ENCODE assay signal across 8 mouse cellular contexts in the genomic region with DNA sequence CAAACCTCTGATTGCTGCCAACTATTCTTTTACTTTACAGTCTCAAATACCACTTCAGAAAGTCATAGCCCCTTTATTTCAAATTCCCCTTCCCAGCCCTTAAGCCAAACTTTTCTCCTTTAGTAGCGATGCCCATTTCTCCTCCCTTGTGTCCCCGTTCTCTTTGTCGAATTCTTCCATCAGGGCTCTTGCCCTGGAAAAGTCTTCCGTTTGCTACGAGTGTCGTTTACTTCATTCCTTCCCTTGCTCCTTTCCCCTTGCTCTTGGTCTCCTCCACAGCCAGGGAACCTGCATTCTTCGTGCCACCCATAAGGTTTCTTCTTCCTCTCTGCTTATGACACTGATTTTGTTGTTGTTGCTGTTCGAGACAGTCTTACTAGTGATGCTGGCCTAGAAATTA. TPM values are rescaled to one million over a fixed set of nuclear protein-coding genes. Genes with fewer than 3 reads are reported as not detected.
DNase-seq lines count a peak whose midpoint lies in the region; ATAC-seq and TF ChIP-seq lines count a peak whose summit lies in the region.

No protein-coding gene starts in this region.

- TF ChIP-seq CTCF in G1E (IDR thresholded peaks at IDR 0.05; ENCODE audit: low read depth, low read length), result no peak
- no peak for TF ChIP-seq CTCF in heart, postnatal 0 days (IDR thresholded peaks at IDR 0.05; ENCODE audit: low read depth)

- H3K27ac ChIP-seq in heart, embryonic 15.5 days, result peak overlapping the region; percentile 91
- peak overlapping the region; percentile 91 for H3K27ac ChIP-seq in heart, postnatal 0 days (ENCODE audit: low read depth)
- peak overlapping the region; percentile 88; the same call in 1 of the 2 replicates for H3K27ac ChIP-seq in midbrain, embryonic 12.5 days (replicated peaks)

- peak overlapping the region; percentile 96 for H3K9ac ChIP-seq in heart, embryonic 15.5 days
- peak overlapping the region; percentile 94 for H3K9ac ChIP-seq in heart, postnatal 0 days (replicated peaks; ENCODE audit: low read depth, low read length)
- H3K9ac ChIP-seq in midbrain, embryonic 12.5 days (replicated peaks), result peak overlapping the region; percentile 90

- 4% methylated on average over 8 of the region's 8 CpGs for WGBS in heart, embryonic 15.5 days
- WGBS in heart, postnatal 0 days, result 2% methylated on average over 8 of the region's 8 CpGs
- 10% methylated on average over 8 of the region's 8 CpGs for WGBS in midbrain, embryonic 12.5 days

- H3K4me1 ChIP-seq in heart, embryonic 15.5 days (replicated peaks), result peaks cover 41% of the 10 kb centered on the region
- peaks cover 46% of the 10 kb centered on the region for H3K4me1 ChIP-seq in G1E (ENCODE audit: insufficient read depth, low read depth, low read length)
- H3K4me1 ChIP-seq in heart, postnatal 0 days (ENCODE audit: control insufficient read depth, insufficient read depth), result peaks cover 25% of the 10 kb centered on the region
- H3K4me1 ChIP-seq in midbrain, embryonic 12.5 days, result peaks cover 37% of the 10 kb centered on the region

- TF ChIP-seq EP300 in heart, postnatal 0 days (IDR thresholded peaks at IDR 0.05; ENCODE audit: low read depth), result no peak

- peak overlapping the region; percentile 89 for H3K4me3 ChIP-seq in heart, embryonic 15.5 days
- H3K4me3 ChIP-seq in G1E (ENCODE audit: low read depth, low read length), result peak overlapping the region; percentile 93
- peak overlapping the region; percentile 95 for H3K4me3 ChIP-seq in heart, postnatal 0 days (ENCODE audit: low read depth, low read length)
- H3K4me3 ChIP-seq in midbrain, embryonic 12.5 days, result peak overlapping the region; percentile 77

- no peaks in the 10 kb centered on the region for H3K9me3 ChIP-seq in heart, embryonic 15.5 days (replicated peaks)
- no peaks in the 10 kb centered on the region for H3K9me3 ChIP-seq in G1E (replicated peaks)
- H3K9me3 ChIP-seq in heart, postnatal 0 days (replicated peaks; ENCODE audit: control insufficient read depth, low read length), result no peaks in the 10 kb centered on the region
- no peaks in the 10 kb centered on the region for H3K9me3 ChIP-seq in midbrain, embryonic 12.5 days

- H3K4me2 ChIP-seq in heart, embryonic 15.5 days, result peak overlapping the region; percentile 75
- peak overlapping the region; percentile 72 for H3K4me2 ChIP-seq in heart, postnatal 0 days (ENCODE audit: low read depth, low read length)
- H3K4me2 ChIP-seq in midbrain, embryonic 12.5 days (replicated peaks), result peak overlapping the region; percentile 97

- H3K36me3 ChIP-seq in heart, embryonic 15.5 days, result peaks cover 31% of the 10 kb centered on the region
- peaks cover 64% of the 10 kb centered on the region for H3K36me3 ChIP-seq in G1E (replicated peaks)
- peaks cover 39% of the 10 kb centered on the region for H3K36me3 ChIP-seq in heart, postnatal 0 days (replicated peaks; ENCODE audit: control insufficient read depth, insufficient read depth, low read length)
- H3K36me3 ChIP-seq in midbrain, embryonic 12.5 days, result peaks cover 39% of the 10 kb centered on the region

- ATAC-seq in heart, embryonic 15.5 days (replicated peaks; ENCODE audit: insufficient number of reproducible peaks, insufficient read depth, low FRiP score, low read depth), result no peak
- no peak for ATAC-seq in G1E (ENCODE audit: extremely low read depth, insufficient number of reproducible peaks, low FRiP score, poor library complexity, severe bottlenecking)
- ATAC-seq in heart, postnatal 0 days (ENCODE audit: insufficient read depth, low read depth), result no peak
- ATAC-seq in midbrain, embryonic 12.5 days (ENCODE audit: low FRiP score, low read depth), result no peak

- DNase-seq in heart, adult 11 months, result no peak
- no peak for DNase-seq in G1E (ENCODE audit: low spot score)
- no peak for DNase-seq in heart, postnatal 0 days (ENCODE audit: low spot score)
- no peak for DNase-seq in yolk sac, embryonic 10.5 days (ENCODE audit: low spot score)
- no peak for DNase-seq in urinary bladder, postnatal 14 days (ENCODE audit: low spot score)
- no peak for DNase-seq in thymus, postnatal 14 days

- no peaks in the 10 kb centered on the region for H3K27me3 ChIP-seq in heart, embryonic 15.5 days
- no peaks in the 10 kb centered on the region for H3K27me3 ChIP-seq in G1E (ENCODE audit: insufficient read depth, low read length)
- no peaks in the 10 kb centered on the region for H3K27me3 ChIP-seq in heart, postnatal 0 days (ENCODE audit: control insufficient read depth, insufficient read depth, low read length)
- H3K27me3 ChIP-seq in midbrain, embryonic 12.5 days, result no peaks in the 10 kb centered on the region

RNA-seq across cellular contexts. Expression of a gene that starts 0.7 kb away (rescaled TPM):
- 34.1 and 38.4 TPM in 2 replicates for polyA plus RNA-seq in heart, embryonic 15.5 days (2015; fragmentation: Nextera tagmentation; extraction: Ambion mirVana)
- total RNA-seq in G1E (2014; fragmentation: Nextera tagmentation) (47.3 and 57.2 TPM in 2 replicates), G1E (2017) (76.5 and 77.9 TPM in 2 replicates)
- polyA plus RNA-seq in G1E (2012), result 2.3 and 3.1 TPM in 2 replicates
- 9.0 and 21.7 TPM in 2 replicates for total RNA-seq in heart, postnatal 0 days (2014; rRNA removed; ENCODE audit: low replicate concordance)
- polyA plus RNA-seq in heart, postnatal 0 days (2015; fragmentation: Nextera tagmentation; extraction: Ambion mirVana), result 23.3 and 26.6 TPM in 2 replicates
- polyA plus RNA-seq in midbrain, embryonic 12.5 days (2016; fragmentation: Nextera tagmentation; extraction: Ambion mirVana), result 70.1 and 72.3 TPM in 2 replicates

RNA-seq across cellular contexts. Expression of a gene that starts 1.3 kb away (rescaled TPM):
- 10.1 and 13.6 TPM in 2 replicates for polyA plus RNA-seq in heart, embryonic 15.5 days (2015; fragmentation: Nextera tagmentation; extraction: Ambion mirVana)
- 32.8 and 44.3 TPM in 2 replicates for total RNA-seq in G1E (2014; fragmentation: Nextera tagmentation)
- 42.3 and 49.0 TPM in 2 replicates for total RNA-seq in G1E (2017)
- 182 and 228 TPM in 2 replicates for polyA plus RNA-seq in G1E (2012)
- 7.4 and 12.1 TPM in 2 replicates for total RNA-seq in heart, postnatal 0 days (2014; rRNA removed; ENCODE audit: low replicate concordance)
- polyA plus RNA-seq in heart, postnatal 0 days (2015; fragmentation: Nextera tagmentation; extraction: Ambion mirVana), result 6.5 TPM in 2 replicates
- polyA plus RNA-seq in midbrain, embryonic 12.5 days (2016; fragmentation: Nextera tagmentation; extraction: Ambion mirVana), result 19.7 and 20.3 TPM in 2 replicates

RNA-seq across cellular contexts. Expression of a gene that starts 59.7 kb away (rescaled TPM):
- 21.4 and 28.4 TPM in 2 replicates for polyA plus RNA-seq in heart, embryonic 15.5 days (2015; fragmentation: Nextera tagmentation; extraction: Ambion mirVana)
- total RNA-seq in G1E (2014; fragmentation: Nextera tagmentation), result not detected in 2 replicates
- 0.23 and 0.33 TPM in 2 replicates for total RNA-seq in G1E (2017)
- polyA plus RNA-seq in G1E (2012), result 0.22 and 0.37 TPM in 2 replicates
- 10.2 and 14.2 TPM in 2 replicates for total RNA-seq in heart, postnatal 0 days (2014; rRNA removed; ENCODE audit: low replicate concordance)
- polyA plus RNA-seq in heart, postnatal 0 days (2015; fragmentation: Nextera tagmentation; extraction: Ambion mirVana), result 37.6 and 43.4 TPM in 2 replicates
- 43.3 and 46.8 TPM in 2 replicates for polyA plus RNA-seq in midbrain, embryonic 12.5 days (2016; fragmentation: Nextera tagmentation; extraction: Ambion mirVana)

Comparison
In these comparisons a context has a peak if more than half of its experiments do, and no peak if none do; other contexts are left out.
1. RNA of a gene that starts 59.7 kb away (polyA plus RNA-seq): 37.6 to 43.4 TPM in heart, postnatal 0 days, 43.3 to 46.8 TPM in midbrain, embryonic 12.5 days and 21.4 to 28.4 TPM in heart, embryonic 15.5 days; 0.22 to 0.37 TPM in G1E; every median in the first group is over 10 times any median in the second.
2. Peak in every context shown above with its lines, with median percentiles within 50 percentile points of each other: H3K27ac ChIP-seq, H3K4me2 ChIP-seq, H3K4me3 ChIP-seq and H3K9ac ChIP-seq.